Mouse (Mus musculus) G1E-ER4 (cell line): ENCODE measurements around the gene Cnot3. TPM values are rescaled to one million over a fixed set of nuclear protein-coding genes. Genes with fewer than 3 reads are reported as not detected.

ENCODE experiments used
- GATA1 ChIP-seq: IDR thresholded peaks from one replicate; pipeline ENCODE4 v1.8.0; 2012; ENCODE audit warnings: low read length, inconsistent platforms
- polyA plus RNA-seq: library from polyadenylated mRNA; stranded (reverse); fragments of >175 nt; gene quantifications from 2 replicates; pipeline ENCODE4 v1.2.3, GENCODE M21; 2012

The Cnot3 gene
- polyA plus RNA-seq, 1 experiment: 904 TPM

- TF ChIP-seq GATA1: no peak
These were observed 39.6 kb downstream of the Cnot3 start for GRCm38 (mm10) chr7:3684698-3685097.

GRCm38 (mm10) chr7:3685400-3686187 lies 40.5 kb downstream of the Cnot3 start:
- no peak for TF ChIP-seq GATA1

GRCm38 (mm10) chr7:3691919-3692318 lies 46.9 kb downstream of the Cnot3 start:
- no peak for TF ChIP-seq GATA1

GRCm38 (mm10) chr7:3692382-3692986 lies 47.4 kb downstream of the Cnot3 start, which contains the start of gene Tsen34:
Tsen34 (plus strand) TSS chr7:3692863.
- no peak for TF ChIP-seq GATA1

- no peak for TF ChIP-seq GATA1
These were observed 48.1 kb downstream of the Cnot3 start, which contains the start of gene Mboat7 for GRCm38 (mm10) chr7:3692987-3693808. Mboat7 (minus strand) TSS chr7:3693523.

- no peak for TF ChIP-seq GATA1
These were observed 48.7 kb downstream of the Cnot3 start for GRCm38 (mm10) chr7:3693809-3694075.

- no peak for TF ChIP-seq GATA1
These were observed 49.2 kb downstream of the Cnot3 start for GRCm38 (mm10) chr7:3694076-3694948.

- no peak for TF ChIP-seq GATA1
These were observed 53.4 kb downstream of the Cnot3 start for GRCm38 (mm10) chr7:3698471-3698870.

GRCm38 (mm10) chr7:3703148-3703878 lies 58.2 kb downstream of the Cnot3 start:
- no peak for TF ChIP-seq GATA1

GRCm38 (mm10) chr7:3703879-3704441 lies 58.9 kb downstream of the Cnot3 start, which contains the start of gene Rps9:
Rps9 (plus strand) TSS chr7:3703993.
- TF ChIP-seq GATA1: no peak

GRCm38 (mm10) chr7:3704475-3704874 lies 59.4 kb downstream of the Cnot3 start:
- no peak for TF ChIP-seq GATA1

GRCm38 (mm10) chr7:3705911-3706310 lies 60.8 kb downstream of the Cnot3 start:
- no peak for TF ChIP-seq GATA1

GRCm38 (mm10) chr7:3706343-3706934 lies 61.4 kb downstream of the Cnot3 start:
- TF ChIP-seq GATA1: no peak

- TF ChIP-seq GATA1: peak; percentile 98
These were observed 62.0 kb downstream of the Cnot3 start for GRCm38 (mm10) chr7:3707027-3707426.
